Mouse (Mus musculus) embryonic facial prominence, embryonic 14.5 days (tissue): Measurements from ENCODE around the gene Madd. TPM values are rescaled to one million over a fixed set of nuclear protein-coding genes. Genes with fewer than 3 reads are reported as not detected.
A peak's percentile ranks its signal among the peaks of the same experiment; 100 is the strongest.

Source experiments
- ATAC-seq: fragments of 200-750 bp; cut with Nextera tagmentation; 2 replicates; pipeline ENCODE4 v1.8.0; 2017; ENCODE audit warnings: low read depth, moderate number of reproducible peaks, moderate TSS enrichment
- DNase-seq: peaks from one replicate; pipeline ENCODE4 v3.0.0-alpha.2; 2015; ENCODE audit warnings: low spot score
- H3K27ac ChIP-seq: fragments of 300-500 bp; sonication (generic); replicated peaks from 2 replicates; pipeline ENCODE4 v1.5.1; 2014; ENCODE audit warnings: low read depth, mild to moderate bottlenecking, low read length, moderate library complexity
- H3K27me3 ChIP-seq: fragments of 300-500 bp; sonication (generic); replicated peaks from 2 replicates; pipeline ENCODE4 v1.6.1; 2014; ENCODE audit warnings: low read length; ENCODE audit not compliant: control insufficient read depth, insufficient read depth
- H3K36me3 ChIP-seq: fragments of 300-500 bp; sonication (generic); 2 replicates; pipeline ENCODE4 v1.6.1; 2014; ENCODE audit warnings: low read length, mixed read lengths; ENCODE audit not compliant: control insufficient read depth, insufficient read depth
- H3K4me1 ChIP-seq: fragments of 300-500 bp; sonication (generic); 2 replicates; pipeline ENCODE4 v1.6.1; 2014; ENCODE audit warnings: antibody characterized with exemption, low read length; ENCODE audit not compliant: control insufficient read depth, insufficient read depth
- H3K4me2 ChIP-seq: fragments of 300-500 bp; sonication (generic); 2 replicates; pipeline ENCODE4 v1.6.1; 2014; ENCODE audit warnings: low read depth, mild to moderate bottlenecking, low read length, moderate library complexity, mixed read lengths
- H3K4me3 ChIP-seq: fragments of 300-500 bp; sonication (generic); 2 replicates; pipeline ENCODE4 v1.5.1; 2014; ENCODE audit warnings: low read depth, mild to moderate bottlenecking, low read length
- H3K9ac ChIP-seq: fragments of 300-500 bp; sonication (generic); 2 replicates; pipeline ENCODE4 v1.6.1; 2014; ENCODE audit warnings: low read depth, mild to moderate bottlenecking, low read length, moderate library complexity, mixed read lengths
- H3K9me3 ChIP-seq: fragments of 300-500 bp; sonication (generic); 2 replicates; pipeline ENCODE4 v1.6.1; 2016; ENCODE audit warnings: low read length; ENCODE audit not compliant: control insufficient read depth
- WGBS: fragments of 180-500 bp; shearing (Covaris S2); extraction: QIAGEN DNeasy Blood & Tissue Kit; methylation state at CpG from one replicate; pipeline ENCODE4 v1.1.7; 2014; 5-methylcytosine and 5-hydroxymethylcytosine counted together
- polyA plus RNA-seq: library from polyadenylated mRNA; unstranded; fragments of >200 nt; fragmentation: Nextera tagmentation; extraction: Ambion mirVana; gene quantifications from 2 replicates; pipeline ENCODE4 v1.2.1, GENCODE M21; 2014

Madd gene
- polyA plus RNA-seq, 1 experiment from 2014 or later: 7.9 TPM

- Histone ChIP-seq H3K9me3 (no peaks in the 10 kb centered on the region), H3K27ac (peak within 1 kb of the TSS; percentile 90), H3K4me3 (peak within 1 kb of the TSS; percentile 72), H3K4me1 (peaks cover 12% of the 10 kb centered on the region), H3K9ac (peak within 1 kb of the TSS; percentile 82), H3K36me3 (peaks cover 22% of the 10 kb centered on the region), H3K27me3 (no peaks in the 10 kb centered on the region), H3K4me2 (peak within 1 kb of the TSS; percentile 71)
- DNase-seq: peak; percentile 97
- peak; percentile 97 for ATAC-seq
- WGBS: 1% methylated on average over 27 of the region's 28 CpGs
These were observed 18.8 kb upstream of the Madd start, which contains the start of the genes Nr1h3 and Acp2 for GRCm38 (mm10) chr2:91202222-91202971. Gene Nr1h3 (minus strand): TSS chr2:91202834. Gene Acp2 (plus strand): TSS chr2:91202885.

DNA sequence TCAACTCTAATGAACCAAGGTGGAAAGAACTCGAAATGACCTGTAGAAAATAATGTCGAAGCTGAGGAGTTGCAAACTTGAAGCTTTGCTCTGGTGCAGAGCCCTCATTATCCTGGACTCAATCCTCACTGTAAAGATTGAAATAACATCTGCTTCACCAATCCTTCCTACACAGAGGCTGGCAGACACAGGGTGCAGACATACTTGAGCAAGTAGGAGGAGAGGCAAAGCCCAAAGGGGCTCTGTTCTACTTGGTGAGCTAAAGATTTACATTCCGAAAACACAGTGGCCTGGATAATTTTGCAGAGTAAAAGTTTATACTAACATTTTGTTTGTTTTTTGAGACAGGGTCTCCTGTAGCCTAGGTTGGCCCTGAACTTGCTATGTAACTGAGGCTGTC is 15.3 kb upstream of the Madd start:
- WGBS: 84% methylated on average over 3 of the region's 3 CpGs
- Histone ChIP-seq H3K4me3 (no peak overlapping the region), H3K9ac (no peak overlapping the region), H3K9me3 (no peaks in the 10 kb centered on the region), H3K27ac (no peak overlapping the region), H3K4me1 (peaks cover 12% of the 10 kb centered on the region), H3K27me3 (no peaks in the 10 kb centered on the region), H3K4me2 (no peak overlapping the region), H3K36me3 (no peaks in the 10 kb centered on the region)
- ATAC-seq: no peak
- no peak for DNase-seq

- H3K27me3 ChIP-seq: no peaks in the 10 kb centered on the region
- no peaks in the 10 kb centered on the region for H3K9me3 ChIP-seq
- H3K4me2 ChIP-seq: no peak overlapping the region
- ATAC-seq (no peak), DNase-seq (no peak)
- no peaks in the 10 kb centered on the region for H3K36me3 ChIP-seq
- 36% methylated on average over 3 of the region's 3 CpGs for WGBS
- H3K9ac ChIP-seq: no peak overlapping the region; the same call in 1 of the 2 replicates
- H3K27ac ChIP-seq: no peak overlapping the region
- H3K4me1 ChIP-seq: peaks cover 4% of the 10 kb centered on the region; the same call in 1 of the 2 replicates
- H3K4me3 ChIP-seq: no peak overlapping the region
These were observed 13.0 kb upstream of the Madd start for GRCm38 (mm10) chr2:91196577-91197001.

DNA sequence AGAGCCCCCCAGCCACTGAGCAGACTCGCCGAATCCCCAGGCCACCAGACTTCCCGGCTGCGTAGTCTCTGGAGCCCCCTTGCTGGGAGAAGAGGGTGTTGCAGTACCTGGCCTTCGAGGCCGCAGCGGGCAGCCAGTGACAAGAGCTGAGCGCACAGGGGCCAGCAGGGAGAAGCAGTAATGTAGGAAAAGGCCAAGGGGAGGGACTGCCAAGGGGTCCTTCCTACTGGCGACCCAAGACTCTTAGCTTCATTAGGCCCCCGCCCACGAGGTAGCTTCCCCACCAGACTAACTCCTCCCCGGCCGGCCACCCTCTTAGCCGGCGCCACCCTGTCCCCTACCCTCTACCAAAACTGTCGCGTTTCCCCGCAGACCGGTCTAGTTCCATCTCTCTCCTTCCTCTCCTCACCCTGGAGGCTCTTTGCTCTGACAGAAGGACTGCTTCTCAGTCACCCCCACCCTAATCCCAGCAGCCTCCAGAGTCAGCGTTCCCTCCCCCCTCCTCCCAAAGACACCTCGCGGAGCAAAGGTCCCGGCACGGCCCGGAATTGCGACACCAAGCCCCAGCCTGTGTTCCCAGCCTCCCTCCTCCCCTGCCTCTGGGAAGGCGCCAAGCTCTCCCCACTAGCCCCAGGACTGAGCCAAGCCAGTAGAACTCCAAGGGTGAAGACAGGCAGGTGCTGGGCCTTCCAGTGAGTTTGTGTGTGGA is 11.1 kb upstream of the Madd start:
- no peak overlapping the region for H3K27ac ChIP-seq

DNA sequence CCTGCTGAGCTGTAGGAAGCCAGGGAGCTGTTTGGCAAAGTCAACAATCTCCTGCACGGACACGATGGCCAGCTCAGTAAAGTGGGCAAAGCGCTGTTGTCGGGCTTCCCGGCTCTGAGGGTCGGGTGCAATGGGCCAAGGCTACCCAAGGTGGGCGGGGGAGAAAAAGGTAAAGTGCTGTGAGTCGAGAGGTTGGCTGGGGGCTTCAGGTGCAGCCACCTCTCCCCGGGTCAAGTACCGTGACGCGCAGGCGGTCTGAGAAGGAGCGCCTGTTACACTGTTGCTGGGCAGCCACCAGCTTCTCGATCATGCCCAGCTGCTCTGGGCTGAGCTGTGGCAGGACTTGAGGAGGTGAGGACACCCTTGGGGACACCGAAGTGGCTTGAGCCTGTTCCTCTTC is 6.9 kb upstream of the Madd start:
- Histone ChIP-seq H3K27me3 (no peaks in the 10 kb centered on the region), H3K36me3 (no peaks in the 10 kb centered on the region), H3K4me3 (no peak overlapping the region), H3K9ac (no peak overlapping the region), H3K9me3 (no peaks in the 10 kb centered on the region), H3K27ac (no peak overlapping the region), H3K4me1 (peaks cover 4% of the 10 kb centered on the region; the same call in 1 of the 2 replicates), H3K4me2 (no peak overlapping the region)
- 81% methylated on average over 16 of the region's 16 CpGs for WGBS
- ATAC-seq (no peak), DNase-seq (no peak)

More for the DNA sequence above, 11.1 kb upstream of the Madd start:
- Histone ChIP-seq H3K9ac (peak overlapping the region; percentile 57), H3K9me3 (no peaks in the 10 kb centered on the region), H3K4me1 (peaks cover 4% of the 10 kb centered on the region; the same call in 1 of the 2 replicates), H3K4me3 (peak overlapping the region; percentile 36), H3K27me3 (no peaks in the 10 kb centered on the region), H3K4me2 (peak overlapping the region; percentile 66), H3K36me3 (no peaks in the 10 kb centered on the region)
- DNase-seq: peak; percentile 74
- 3% methylated on average over 25 of the region's 27 CpGs for WGBS
- ATAC-seq: peak; percentile 92

GRCm38 (mm10) chr2:91187431-91187830 is 3.8 kb upstream of the Madd start:
- Histone ChIP-seq H3K27ac (no peak overlapping the region), H3K9ac (no peak overlapping the region), H3K36me3 (no peaks in the 10 kb centered on the region), H3K9me3 (no peaks in the 10 kb centered on the region), H3K4me3 (no peak overlapping the region), H3K4me2 (no peak overlapping the region), H3K4me1 (no peaks in the 10 kb centered on the region), H3K27me3 (no peaks in the 10 kb centered on the region)
- WGBS: 58% methylated on average over 4 of the region's 4 CpGs
- DNase-seq (no peak), ATAC-seq (no peak)

DNA sequence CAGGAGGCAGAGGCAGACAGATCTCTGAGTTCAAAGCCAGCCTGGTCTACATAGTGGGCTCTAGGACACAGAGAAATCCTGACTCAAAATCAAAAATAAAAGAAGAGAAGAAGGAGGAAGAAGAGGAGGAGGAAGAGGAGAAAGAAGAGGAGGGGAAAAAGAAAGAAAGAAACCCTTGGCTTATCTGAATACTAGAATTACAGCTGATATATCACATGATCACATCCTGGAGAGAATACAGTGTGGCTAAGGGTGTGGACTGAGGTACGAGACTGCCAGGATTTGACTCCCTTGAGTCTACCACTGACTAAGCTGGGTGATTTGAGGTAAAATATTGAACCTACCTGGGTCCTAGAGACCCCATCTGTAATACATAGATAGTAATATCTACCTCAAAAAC is 2.6 kb upstream of the Madd start:
- H3K27me3 ChIP-seq: no peaks in the 10 kb centered on the region

DNA sequence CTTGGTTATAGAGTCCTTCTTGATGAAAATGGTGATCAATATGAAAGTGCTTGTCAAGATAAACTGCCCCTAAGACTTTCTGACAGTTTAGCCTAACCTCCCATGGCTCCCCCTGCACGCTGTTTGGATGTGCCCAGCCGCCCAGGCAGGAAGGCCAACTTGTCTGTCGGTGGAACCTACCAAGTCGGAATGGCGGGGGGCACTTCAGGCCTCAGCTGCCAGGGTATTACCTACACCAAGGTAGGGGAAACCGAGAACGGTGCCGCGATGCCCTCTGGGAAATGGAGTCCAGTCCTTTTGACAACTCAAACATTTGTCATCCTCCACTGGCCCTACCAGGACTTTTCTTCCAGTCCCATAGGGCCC is 506 bp downstream of the Madd start:
- H3K27me3 ChIP-seq: no peaks in the 10 kb centered on the region
- peaks cover 14% of the 10 kb centered on the region for H3K4me1 ChIP-seq
- peak overlapping the region; percentile 58 for H3K4me2 ChIP-seq
- WGBS: under 1% methylated on average over 9 of the region's 9 CpGs
- ATAC-seq: peak; percentile 97
- DNase-seq: peak; percentile 98
- H3K36me3 ChIP-seq: 0 out of 2 replicates have a peak, but pooled peaks cover 1% of the 10 kb centered on the region
- peak overlapping the region; percentile 74 for H3K4me3 ChIP-seq
- H3K9me3 ChIP-seq: no peaks in the 10 kb centered on the region
- peak overlapping the region; percentile 62 for H3K9ac ChIP-seq
- peak overlapping the region; percentile 82 for H3K27ac ChIP-seq

More for the DNA sequence above, 2.6 kb upstream of the Madd start:
- no peak for ATAC-seq
- no peak overlapping the region for H3K4me3 ChIP-seq
- DNase-seq: no peak
- WGBS: 61% methylated on average over 1 of the region's 1 CpGs
- H3K4me1 ChIP-seq: peaks cover 9% of the 10 kb centered on the region
- H3K9ac ChIP-seq: no peak overlapping the region
- no peak overlapping the region for H3K27ac ChIP-seq
- H3K9me3 ChIP-seq: no peaks in the 10 kb centered on the region
- H3K36me3 ChIP-seq: no peaks in the 10 kb centered on the region
- no peak overlapping the region for H3K4me2 ChIP-seq
